Mouse (Mus musculus): Measurements from ENCODE around the gene Pknox1.

Pknox1 gene

GRCm38 (mm10) chr17:31656682-31657081 lies 92.1 kb downstream of the Pknox1 start:
- no peak for DNase-seq
